Mouse (Mus musculus): ENCODE results near the gene Slc12a6. TPM values are rescaled to one million over a fixed set of nuclear protein-coding genes. Genes with fewer than 3 reads are reported as not detected.

The Slc12a6 gene
- polyA plus RNA-seq, 1 experiment from 2014 or later: 11.9 TPM

DNA sequence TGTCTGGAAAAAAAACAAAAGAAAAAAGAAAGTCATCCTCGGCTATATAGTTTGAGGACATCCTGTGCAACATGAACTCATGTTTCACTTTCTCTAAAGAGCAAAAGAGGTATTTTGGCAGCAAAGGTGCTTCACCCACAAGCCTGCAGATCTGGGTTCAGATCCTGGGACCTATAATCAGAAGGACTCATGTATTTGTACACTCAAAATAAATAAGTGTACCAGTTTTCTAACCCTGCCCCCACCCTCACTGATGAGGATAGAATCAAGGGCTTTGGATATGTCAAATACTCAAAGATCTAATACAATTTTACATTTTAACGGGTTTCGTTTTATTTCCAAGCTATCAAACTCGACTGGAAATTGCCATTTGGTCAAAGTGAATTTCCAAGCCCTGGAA is 1.3 kb upstream of the Slc12a6 start:
- H3K4me3 ChIP-seq (ENCODE audit: low read depth, low read length): no peak overlapping the region

GRCm38 (mm10) chr2:112266242-112266592 is 592 bp downstream of the Slc12a6 start, which contains the start of gene Gm21985:
Gene Gm21985 (plus strand): TSS chr2:112266314.
- Histone ChIP-seq H3K9ac (peak within 1 kb of the TSS; percentile 71), H3K4me1 (ENCODE audit: insufficient read depth) (peaks cover 10% of the 10 kb centered on the region; the same call in 1 of the 2 replicates), H3K4me2 (peak within 1 kb of the TSS; percentile 95), H3K27ac (ENCODE audit: low read depth) (peak within 1 kb of the TSS; percentile 87), H3K27me3 (ENCODE audit: insufficient read depth, low read length) (no peaks in the 10 kb centered on the region), H3K4me3 (ENCODE audit: low read depth, low read length) (peak within 1 kb of the TSS; percentile 74), H3K9me3 (ENCODE audit: low read depth, low read length) (no peaks in the 10 kb centered on the region), H3K36me3 (ENCODE audit: insufficient read depth) (no peaks in the 10 kb centered on the region)
- ATAC-seq (ENCODE audit: insufficient read depth) (peak; percentile 31), DNase-seq (peak; percentile 66)
- TF ChIP-seq CTCF (IDR thresholded peaks at IDR 0.05; ENCODE audit: low read depth): no peak
- 3% methylated on average over 11 of the region's 11 CpGs for WGBS

More for the DNA sequence above, 1.3 kb upstream of the Slc12a6 start:
- H3K4me1 ChIP-seq (ENCODE audit: insufficient read depth): peaks cover 10% of the 10 kb centered on the region; the same call in 1 of the 2 replicates
- WGBS: 76% methylated on average over 4 of the region's 4 CpGs
- TF ChIP-seq CTCF (IDR thresholded peaks at IDR 0.05; ENCODE audit: low read depth): no peak
- H3K9me3 ChIP-seq (ENCODE audit: low read depth, low read length): no peaks in the 10 kb centered on the region
- DNase-seq (no peak), ATAC-seq (ENCODE audit: insufficient read depth) (no peak)
- no peak overlapping the region for H3K9ac ChIP-seq
- H3K4me2 ChIP-seq: no peak overlapping the region
- H3K27ac ChIP-seq (ENCODE audit: low read depth): no peak overlapping the region
- H3K36me3 ChIP-seq (ENCODE audit: insufficient read depth): no peaks in the 10 kb centered on the region
- H3K27me3 ChIP-seq (ENCODE audit: insufficient read depth, low read length): no peaks in the 10 kb centered on the region

GRCm38 (mm10) chr2:112266780-112267179 is 1.2 kb downstream of the Slc12a6 start:
- peak overlapping the region; percentile 74 for H3K4me3 ChIP-seq (ENCODE audit: low read depth, low read length)
- WGBS: 23% methylated on average over 10 of the region's 10 CpGs
- H3K4me1 ChIP-seq (ENCODE audit: insufficient read depth): peaks cover 10% of the 10 kb centered on the region; the same call in 1 of the 2 replicates
- no peaks in the 10 kb centered on the region for H3K27me3 ChIP-seq (ENCODE audit: insufficient read depth, low read length)
- DNase-seq (peak; percentile 23), ATAC-seq (ENCODE audit: insufficient read depth) (no peak)
- no peaks in the 10 kb centered on the region for H3K36me3 ChIP-seq (ENCODE audit: insufficient read depth)
- H3K4me2 ChIP-seq: peak overlapping the region; percentile 95
- H3K27ac ChIP-seq (ENCODE audit: low read depth): no peak overlapping the region
- no peaks in the 10 kb centered on the region for H3K9me3 ChIP-seq (ENCODE audit: low read depth, low read length)
- H3K9ac ChIP-seq: peak overlapping the region; percentile 71
- TF ChIP-seq CTCF (IDR thresholded peaks at IDR 0.05; ENCODE audit: low read depth): no peak

GRCm38 (mm10) chr2:112267547-112268269 is 2.1 kb downstream of the Slc12a6 start:
- H3K4me1 ChIP-seq (ENCODE audit: insufficient read depth): peaks cover 10% of the 10 kb centered on the region; the same call in 1 of the 2 replicates
- H3K9ac ChIP-seq: no peak overlapping the region; the same call in 1 of the 2 replicates
- H3K9me3 ChIP-seq (ENCODE audit: low read depth, low read length): no peaks in the 10 kb centered on the region
- WGBS: 68% methylated on average over 8 of the region's 8 CpGs
- ATAC-seq (ENCODE audit: insufficient read depth) (no peak), DNase-seq (no peak)
- H3K4me2 ChIP-seq: peak overlapping the region; percentile 95
- H3K27ac ChIP-seq (ENCODE audit: low read depth): no peak overlapping the region
- peak overlapping the region; percentile 74 for H3K4me3 ChIP-seq (ENCODE audit: low read depth, low read length)
- H3K27me3 ChIP-seq (ENCODE audit: insufficient read depth, low read length): no peaks in the 10 kb centered on the region
- no peaks in the 10 kb centered on the region for H3K36me3 ChIP-seq (ENCODE audit: insufficient read depth)
- TF ChIP-seq CTCF (IDR thresholded peaks at IDR 0.05; ENCODE audit: low read depth): no peak

DNA sequence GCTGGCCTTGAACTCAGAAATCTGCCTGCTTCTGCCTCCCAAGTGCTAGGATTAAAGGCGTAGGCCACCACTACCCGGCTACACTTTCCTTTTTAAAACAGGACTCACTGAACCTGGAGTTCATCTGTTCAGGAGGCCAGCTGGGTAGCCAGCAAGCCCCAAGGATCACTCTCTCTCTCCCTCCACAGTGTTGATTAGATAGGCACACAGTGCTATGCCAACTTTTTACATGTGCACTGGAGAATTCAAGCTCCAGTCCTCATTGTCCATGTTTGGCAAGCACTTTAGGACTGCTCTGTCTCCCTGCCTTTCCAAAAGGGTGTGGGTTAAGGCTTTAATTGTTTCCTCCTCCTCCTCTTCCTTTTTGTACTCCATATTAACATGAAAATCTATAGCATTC is 4.4 kb downstream of the Slc12a6 start:
- H3K9ac ChIP-seq: no peak overlapping the region
- no peak for TF ChIP-seq CTCF (IDR thresholded peaks at IDR 0.05; ENCODE audit: low read depth)
- H3K9me3 ChIP-seq (ENCODE audit: low read depth, low read length): no peaks in the 10 kb centered on the region
- no peak overlapping the region for H3K27ac ChIP-seq (ENCODE audit: low read depth)
- H3K4me1 ChIP-seq (ENCODE audit: insufficient read depth): peaks cover 6% of the 10 kb centered on the region; the same call in 1 of the 2 replicates
- 84% methylated on average over 2 of the region's 2 CpGs for WGBS
- no peak overlapping the region for H3K4me3 ChIP-seq (ENCODE audit: low read depth, low read length)
- no peaks in the 10 kb centered on the region for H3K36me3 ChIP-seq (ENCODE audit: insufficient read depth)
- no peak for DNase-seq
- H3K27me3 ChIP-seq (ENCODE audit: insufficient read depth, low read length): no peaks in the 10 kb centered on the region
- no peak for ATAC-seq (ENCODE audit: insufficient read depth)
- no peak overlapping the region for H3K4me2 ChIP-seq

GRCm38 (mm10) chr2:112272909-112273308 is 7.3 kb downstream of the Slc12a6 start:
- H3K4me1 ChIP-seq (ENCODE audit: insufficient read depth): no peaks in the 10 kb centered on the region
- H3K4me2 ChIP-seq: no peak overlapping the region
- H3K27me3 ChIP-seq (ENCODE audit: insufficient read depth, low read length): no peaks in the 10 kb centered on the region
- no peak for DNase-seq
- no peak overlapping the region for H3K27ac ChIP-seq (ENCODE audit: low read depth)
- no peak overlapping the region for H3K9ac ChIP-seq
- no peak for ATAC-seq (ENCODE audit: insufficient read depth)
- H3K4me3 ChIP-seq (ENCODE audit: low read depth, low read length): no peak overlapping the region
- 84% methylated on average over 2 of the region's 2 CpGs for WGBS
- H3K9me3 ChIP-seq (ENCODE audit: low read depth, low read length): no peaks in the 10 kb centered on the region
- TF ChIP-seq CTCF (IDR thresholded peaks at IDR 0.05; ENCODE audit: low read depth): no peak
- H3K36me3 ChIP-seq (ENCODE audit: insufficient read depth): no peaks in the 10 kb centered on the region

DNA sequence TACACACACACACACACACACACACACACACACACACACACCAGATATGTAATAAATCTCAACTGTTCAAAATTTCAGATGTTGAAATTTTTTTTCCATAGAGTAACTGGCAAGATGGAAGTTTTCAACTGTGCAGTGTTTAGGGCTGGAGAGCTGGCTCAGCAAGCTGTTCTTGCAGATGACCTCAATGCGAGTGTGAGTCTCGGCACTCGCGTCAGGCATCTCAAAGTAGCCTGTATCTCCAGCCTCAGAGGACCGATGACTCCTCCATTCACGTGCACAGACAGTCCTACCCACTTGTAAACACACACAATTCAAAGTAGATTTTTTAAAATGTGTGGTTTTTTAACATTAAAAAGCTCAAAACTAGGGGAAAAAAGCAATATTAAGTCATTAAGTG is 7.8 kb downstream of the Slc12a6 start:
- no peak overlapping the region for H3K27ac ChIP-seq (ENCODE audit: low read depth)
- no peak overlapping the region for H3K4me3 ChIP-seq (ENCODE audit: low read depth, low read length)
- ATAC-seq (ENCODE audit: insufficient read depth): no peak
- H3K4me1 ChIP-seq (ENCODE audit: insufficient read depth): no peaks in the 10 kb centered on the region
- no peaks in the 10 kb centered on the region for H3K36me3 ChIP-seq (ENCODE audit: insufficient read depth)
- TF ChIP-seq CTCF (IDR thresholded peaks at IDR 0.05; ENCODE audit: low read depth): no peak
- H3K27me3 ChIP-seq (ENCODE audit: insufficient read depth, low read length): no peaks in the 10 kb centered on the region
- no peak overlapping the region for H3K4me2 ChIP-seq
- no peaks in the 10 kb centered on the region for H3K9me3 ChIP-seq (ENCODE audit: low read depth, low read length)
- DNase-seq: no peak
- WGBS: 85% methylated on average over 6 of the region's 6 CpGs
- H3K9ac ChIP-seq: no peak overlapping the region
